Mouse (Mus musculus): ENCODE measurements at regions not wholly inside any gene's neighbourhood (a gene's known extent, or its start where the extent isn't known, plus 50 kb on each side); places are given as distances from the start of the nearest gene placed in this dataset.

DNA sequence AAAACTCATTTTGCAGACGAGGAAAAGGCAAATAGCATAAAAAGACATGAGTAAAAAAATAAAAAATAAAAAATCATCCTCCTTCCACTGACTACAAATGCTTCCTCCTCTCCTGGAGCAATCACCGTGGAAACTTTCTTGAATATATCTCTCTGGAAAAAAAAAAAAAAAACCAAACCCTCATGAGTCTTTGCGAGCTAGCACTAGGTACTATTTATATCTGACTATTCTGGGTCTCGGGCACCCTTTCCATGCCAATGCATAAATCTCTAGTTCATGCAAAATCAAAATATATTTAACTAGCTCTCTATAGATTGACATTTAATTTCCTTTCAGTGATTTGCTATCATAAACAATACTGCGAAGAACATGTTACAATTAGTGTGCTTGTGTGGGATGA lies 63.7 kb upstream of the Magi3 start:
- TF ChIP-seq MAFK (IDR thresholded peaks at IDR 0.05; ENCODE audit: insufficient read depth, low read depth, low read length) (no peak), ZC3H11A (IDR thresholded peaks at IDR 0.05; ENCODE audit: borderline replicate concordance, low read depth, low read length) (no peak), HCFC1 (IDR thresholded peaks at IDR 0.05; ENCODE audit: borderline replicate concordance, insufficient read depth, low read length) (no peak)
